In genomic region chr13:60662493-60663177, GRCm38 (mm10) we compare ENCODE assay signal across 14 mouse cellular contexts.
DNase-seq lines count a peak whose midpoint lies in the region; ATAC-seq and TF ChIP-seq lines count a peak whose summit lies in the region.
"Had no signal": no experiment of that assay in that cellular context is flagged by ENCODE, and none has a peak within 500 bp of the region (broad histone marks: within the 10 kb centered on the region; RNA-seq: fewer than 3 reads in every experiment).

No protein-coding gene starts in this region.

- TF ChIP-seq POLR2A in liver, adult 2 months (IDR thresholded peaks at IDR 0.05; ENCODE audit: extremely low read depth, insufficient read depth, low read length), result no peak

- H3K79me2 ChIP-seq in liver, adult 2 months (ENCODE audit: control insufficient read depth, insufficient read depth, low read length), result peaks cover 51% of the 10 kb centered on the region; the same call in 1 of the 2 replicates

- no peak overlapping the region for H3K27ac ChIP-seq in embryonic facial prominence, embryonic 14.5 days (replicated peaks; ENCODE audit: low read depth, low read length)
- H3K27ac ChIP-seq in embryonic facial prominence, embryonic 10.5 days (replicated peaks), result no peak overlapping the region
- H3K27ac ChIP-seq in liver, adult 2 months (replicated peaks; ENCODE audit: insufficient read depth, low read depth, low read length), result peak overlapping the region; percentile 86
- no peak overlapping the region for H3K27ac ChIP-seq in liver, embryonic 12.5 days
- no peak overlapping the region for H3K27ac ChIP-seq in intestine, postnatal 0 days (ENCODE audit: low read depth, low read length)
- no peak overlapping the region for H3K27ac ChIP-seq in stomach, embryonic 14.5 days (ENCODE audit: low read length)
- H3K27ac ChIP-seq: forebrain, embryonic 15.5 days; hindbrain, postnatal 0 days had no signal

- no peaks in the 10 kb centered on the region for H3K36me3 ChIP-seq in embryonic facial prominence, embryonic 14.5 days (ENCODE audit: control insufficient read depth, insufficient read depth, low read length)
- H3K36me3 ChIP-seq in embryonic facial prominence, embryonic 10.5 days (replicated peaks), result peaks cover 4% of the 10 kb centered on the region; the same call in 1 of the 2 replicates
- 0 out of 2 replicates have a peak, but pooled peaks cover 2% of the 10 kb centered on the region for H3K36me3 ChIP-seq in liver, adult 2 months (ENCODE audit: control insufficient read depth, insufficient read depth, low read length)
- H3K36me3 ChIP-seq in liver, embryonic 12.5 days, result peaks cover 4% of the 10 kb centered on the region; the same call in 1 of the 2 replicates
- no peaks in the 10 kb centered on the region for H3K36me3 ChIP-seq in intestine, postnatal 0 days (ENCODE audit: control insufficient read depth, insufficient read depth)
- no peaks in the 10 kb centered on the region for H3K36me3 ChIP-seq in stomach, embryonic 14.5 days (ENCODE audit: control insufficient read depth, insufficient read depth, low read length)

- no peak for DNase-seq in embryonic facial prominence, embryonic 14.5 days (ENCODE audit: low spot score)
- no peak for DNase-seq in embryonic facial prominence, embryonic 10.5 days (ENCODE audit: low spot score)
- DNase-seq in liver, adult 2 months (ENCODE audit: extremely low read depth, low read depth, low spot score), result peak; percentile 66
- no peak for DNase-seq in cerebellum, postnatal 36 days
- no peak for DNase-seq in thymus, postnatal 4 days
- DNase-seq: heart, postnatal 14 days; retina, postnatal 1 day had no signal

- H3K9me3 ChIP-seq in embryonic facial prominence, embryonic 14.5 days (ENCODE audit: control insufficient read depth, low read length), result no peaks in the 10 kb centered on the region
- no peaks in the 10 kb centered on the region for H3K9me3 ChIP-seq in embryonic facial prominence, embryonic 10.5 days
- H3K9me3 ChIP-seq in liver, embryonic 12.5 days (replicated peaks), result no peaks in the 10 kb centered on the region
- no peaks in the 10 kb centered on the region for H3K9me3 ChIP-seq in intestine, postnatal 0 days (ENCODE audit: control insufficient read depth)
- no peaks in the 10 kb centered on the region for H3K9me3 ChIP-seq in stomach, embryonic 14.5 days (ENCODE audit: control insufficient read depth, low read depth, low read length)
- H3K9me3 ChIP-seq: forebrain, embryonic 15.5 days had no signal

- peaks cover 3% of the 10 kb centered on the region; the same call in 1 of the 2 replicates for H3K4me1 ChIP-seq in embryonic facial prominence, embryonic 14.5 days (ENCODE audit: control insufficient read depth, insufficient read depth, low read length)
- H3K4me1 ChIP-seq in embryonic facial prominence, embryonic 10.5 days, result peaks cover 38% of the 10 kb centered on the region
- peaks cover 70% of the 10 kb centered on the region for H3K4me1 ChIP-seq in liver, adult 2 months (ENCODE audit: control insufficient read depth, insufficient read depth, low read length)
- peaks cover 30% of the 10 kb centered on the region; the same call in 1 of the 2 replicates for H3K4me1 ChIP-seq in liver, embryonic 12.5 days
- no peaks in the 10 kb centered on the region for H3K4me1 ChIP-seq in intestine, postnatal 0 days (replicated peaks; ENCODE audit: control insufficient read depth, insufficient read depth, low read length)
- H3K4me1 ChIP-seq in stomach, embryonic 14.5 days (ENCODE audit: control insufficient read depth, insufficient read depth, low read length), result no peaks in the 10 kb centered on the region

- no peaks in the 10 kb centered on the region for H3K27me3 ChIP-seq in embryonic facial prominence, embryonic 14.5 days (replicated peaks; ENCODE audit: control insufficient read depth, insufficient read depth, low read length)
- no peaks in the 10 kb centered on the region for H3K27me3 ChIP-seq in embryonic facial prominence, embryonic 10.5 days (replicated peaks; ENCODE audit: low read depth, poor library complexity, severe bottlenecking)
- no peaks in the 10 kb centered on the region for H3K27me3 ChIP-seq in liver, adult 2 months (ENCODE audit: control insufficient read depth, insufficient read depth, low read length)
- H3K27me3 ChIP-seq in liver, embryonic 12.5 days (replicated peaks), result no peaks in the 10 kb centered on the region
- H3K27me3 ChIP-seq in intestine, postnatal 0 days (replicated peaks; ENCODE audit: control insufficient read depth, insufficient read depth, low read length), result no peaks in the 10 kb centered on the region
- no peaks in the 10 kb centered on the region for H3K27me3 ChIP-seq in stomach, embryonic 14.5 days (ENCODE audit: control insufficient read depth, insufficient read depth, low read length)
- H3K27me3 ChIP-seq: CH12.LX; forebrain, embryonic 15.5 days had no signal

- H3K4me3 ChIP-seq in embryonic facial prominence, embryonic 14.5 days (ENCODE audit: low read depth, low read length), result no peak overlapping the region
- H3K4me3 ChIP-seq in embryonic facial prominence, embryonic 10.5 days, result no peak overlapping the region
- no peak overlapping the region for H3K4me3 ChIP-seq in liver, adult 2 months (ENCODE audit: insufficient read depth, low read depth, low read length)
- H3K4me3 ChIP-seq in liver, embryonic 12.5 days, result no peak overlapping the region
- H3K4me3 ChIP-seq in intestine, postnatal 0 days (ENCODE audit: low read depth, low read length), result no peak overlapping the region
- H3K4me3 ChIP-seq in stomach, embryonic 14.5 days (ENCODE audit: low read depth, low read length), result no peak overlapping the region
- H3K4me3 ChIP-seq: forebrain, embryonic 15.5 days had no signal

- 0 out of 2 replicates have a peak, but pooled peaks have one; percentile 16 for ATAC-seq in embryonic facial prominence, embryonic 14.5 days (ENCODE audit: low read depth)
- ATAC-seq in liver, embryonic 12.5 days, result no peak
- ATAC-seq in intestine, postnatal 0 days, result peak; percentile 89
- ATAC-seq in stomach, embryonic 14.5 days (ENCODE audit: insufficient number of reproducible peaks, insufficient read depth, low FRiP score, low read depth), result peak; percentile 70
- ATAC-seq: activated CD4-positive, CD25-positive, alpha-beta regulatory T cell, adult 4 months; forebrain, embryonic 15.5 days; hindbrain, postnatal 0 days had no signal

- WGBS in embryonic facial prominence, embryonic 14.5 days, result 83% methylated on average over 8 of the region's 8 CpGs
- WGBS in embryonic facial prominence, embryonic 10.5 days, result 90% methylated on average over 8 of the region's 8 CpGs
- 47% methylated on average over 8 of the region's 8 CpGs for WGBS in liver, adult 2 months
- 73% methylated on average over 8 of the region's 8 CpGs for WGBS in liver, embryonic 12.5 days (ENCODE audit: insufficient replicate concordance)
- 52% methylated on average over 8 of the region's 8 CpGs for WGBS in intestine, postnatal 0 days
- 74% methylated on average over 8 of the region's 8 CpGs for WGBS in stomach, embryonic 14.5 days

- TF ChIP-seq CTCF in liver, adult 2 months (IDR thresholded peaks at IDR 0.05; ENCODE audit: low read depth, low read length), result no peak
- TF ChIP-seq CTCF in intestine, postnatal 0 days (IDR thresholded peaks at IDR 0.05; ENCODE audit: low read depth), result no peak

- no peak overlapping the region for H3K4me2 ChIP-seq in embryonic facial prominence, embryonic 14.5 days (ENCODE audit: low read depth, low read length)
- no peak overlapping the region for H3K4me2 ChIP-seq in liver, embryonic 12.5 days
- H3K4me2 ChIP-seq in intestine, postnatal 0 days (replicated peaks; ENCODE audit: low read depth), result no peak overlapping the region
- H3K4me2 ChIP-seq in stomach, embryonic 14.5 days (replicated peaks; ENCODE audit: low read depth, low read length), result no peak overlapping the region
- H3K4me2 ChIP-seq: forebrain, embryonic 15.5 days had no signal

- no peak overlapping the region for H3K9ac ChIP-seq in embryonic facial prominence, embryonic 14.5 days (ENCODE audit: low read depth, low read length)
- H3K9ac ChIP-seq in liver, adult 2 months (ENCODE audit: low read depth, low read length), result 0 out of 2 replicates have a peak overlapping the region, but pooled peaks have one; percentile 23
- H3K9ac ChIP-seq in liver, embryonic 12.5 days, result no peak overlapping the region
- H3K9ac ChIP-seq in intestine, postnatal 0 days (ENCODE audit: low read depth, low read length), result no peak overlapping the region
- H3K9ac ChIP-seq in stomach, embryonic 14.5 days (replicated peaks; ENCODE audit: low read depth, low read length), result no peak overlapping the region
- H3K9ac ChIP-seq: forebrain, embryonic 15.5 days had no signal
